Mouse (Mus musculus) stomach, embryonic 14.5 days (tissue): ENCODE measurements at regions not wholly inside any gene's neighbourhood (a gene's known extent, or its start where the extent isn't known, plus 50 kb on each side); places are given as distances from the start of the nearest gene placed in this dataset.
"Not testable (repeated sequence)": the region's sequence is repeated elsewhere in the genome, so short reads cannot be mapped to it uniquely, and the experiment has no call there.

ENCODE experiments used
- ATAC-seq: fragments of 200-750 bp; cut with Nextera tagmentation; 2 replicates; pipeline ENCODE4 v1.8.0; 2017; ENCODE audit warnings: low read depth, moderate TSS enrichment; ENCODE audit not compliant: insufficient number of reproducible peaks, insufficient read depth, low FRiP score
- H3K27ac ChIP-seq: fragments of 300-500 bp; sonication (generic); 2 replicates; pipeline ENCODE4 v1.5.1; 2014; ENCODE audit warnings: mild to moderate bottlenecking, low read length, moderate library complexity, mixed read lengths
- H3K27me3 ChIP-seq: fragments of 300-500 bp; sonication (generic); 2 replicates; pipeline ENCODE4 v1.6.1; 2014; ENCODE audit warnings: low read length, control low read depth, mixed read lengths; ENCODE audit not compliant: control insufficient read depth, insufficient read depth
- H3K36me3 ChIP-seq: fragments of 300-500 bp; sonication (generic); 2 replicates; pipeline ENCODE4 v1.6.1; 2014; ENCODE audit warnings: mild to moderate bottlenecking, control low read depth, low read length, moderate library complexity, mixed read lengths; ENCODE audit not compliant: control insufficient read depth, insufficient read depth
- H3K4me1 ChIP-seq: fragments of 300-500 bp; sonication (generic); 2 replicates; pipeline ENCODE4 v1.6.1; 2014; ENCODE audit warnings: low read length, control low read depth, mixed read lengths; ENCODE audit not compliant: control insufficient read depth, insufficient read depth
- H3K4me2 ChIP-seq: fragments of 300-500 bp; sonication (generic); replicated peaks from 2 replicates; pipeline ENCODE4 v1.6.1; 2014; ENCODE audit warnings: low read depth, low read length, control low read depth
- H3K4me3 ChIP-seq: fragments of 300-500 bp; sonication (generic); 2 replicates; pipeline ENCODE4 v1.5.1; 2014; ENCODE audit warnings: low read depth, low read length, control low read depth
- H3K9ac ChIP-seq: fragments of 300-500 bp; sonication (generic); replicated peaks from 2 replicates; pipeline ENCODE4 v1.6.1; 2014; ENCODE audit warnings: low read depth, mild to moderate bottlenecking, control low read depth, low read length, moderate library complexity, mixed read lengths
- H3K9me3 ChIP-seq: fragments of 300-500 bp; sonication (generic); 2 replicates; pipeline ENCODE4 v1.6.1; 2016; ENCODE audit warnings: low read depth, low read length, control low read depth; ENCODE audit not compliant: control insufficient read depth
- WGBS: fragments of 180-500 bp; shearing (Covaris S2); extraction: QIAGEN DNeasy Blood & Tissue Kit; methylation state at CpG from one replicate; pipeline ENCODE4 v1.1.7; 2014; 5-methylcytosine and 5-hydroxymethylcytosine counted together

- Histone ChIP-seq H3K4me3 (no peak overlapping the region), H3K4me1 (no peaks in the 10 kb centered on the region), H3K4me2 (no peak overlapping the region), H3K9me3 (no peaks in the 10 kb centered on the region), H3K27ac (no peak overlapping the region), H3K36me3 (no peaks in the 10 kb centered on the region), H3K9ac (no peak overlapping the region), H3K27me3 (no peaks in the 10 kb centered on the region)
- WGBS: 30% methylated on average over 2 of the region's 2 CpGs
- no peak for ATAC-seq
Observed at GRCm38 (mm10) chr14:15884641-15885340, 364.3 kb upstream of the Ngly1 start.

- no peaks in the 10 kb centered on the region for H3K4me1 ChIP-seq
- H3K36me3 ChIP-seq: no peaks in the 10 kb centered on the region
- H3K9me3 ChIP-seq: no peaks in the 10 kb centered on the region
- H3K27ac ChIP-seq: no peak overlapping the region
- no peak for ATAC-seq
- H3K4me2 ChIP-seq: no peak overlapping the region
- WGBS: 66% methylated on average over 1 of the region's 1 CpGs
- H3K27me3 ChIP-seq: no peaks in the 10 kb centered on the region
- no peak overlapping the region for H3K9ac ChIP-seq
- H3K4me3 ChIP-seq: no peak overlapping the region
Observed at GRCm38 (mm10) chr14:15897098-15897497, 352.0 kb upstream of the Ngly1 start.

DNA sequence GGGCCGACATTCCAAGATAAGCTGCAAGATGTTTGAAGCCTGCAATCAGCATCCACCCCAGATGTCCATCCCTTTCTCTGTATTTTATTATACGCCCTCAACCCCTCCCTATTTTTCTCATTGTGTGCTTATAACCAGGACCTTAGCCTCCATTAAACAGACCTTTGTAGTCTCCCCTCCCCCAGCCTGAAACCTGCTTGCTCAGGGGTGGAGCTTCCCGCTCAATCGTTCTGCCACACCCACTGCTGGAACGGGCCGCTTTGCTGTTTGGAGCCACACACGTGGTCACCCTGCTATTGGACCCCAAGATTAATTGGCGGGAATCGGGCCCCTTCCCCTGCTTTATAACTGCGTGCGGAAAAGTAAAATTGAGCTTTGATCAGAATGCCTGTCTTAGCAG lies 342.7 kb upstream of the Ngly1 start:
- H3K9ac ChIP-seq, H3K4me2 ChIP-seq, H3K27ac ChIP-seq, H3K4me1 ChIP-seq, H3K36me3 ChIP-seq, H3K9me3 ChIP-seq, ATAC-seq, H3K4me3 ChIP-seq, H3K27me3 ChIP-seq: not testable (repeated sequence)
- WGBS: 48% methylated on average over 11 of the region's 11 CpGs

DNA sequence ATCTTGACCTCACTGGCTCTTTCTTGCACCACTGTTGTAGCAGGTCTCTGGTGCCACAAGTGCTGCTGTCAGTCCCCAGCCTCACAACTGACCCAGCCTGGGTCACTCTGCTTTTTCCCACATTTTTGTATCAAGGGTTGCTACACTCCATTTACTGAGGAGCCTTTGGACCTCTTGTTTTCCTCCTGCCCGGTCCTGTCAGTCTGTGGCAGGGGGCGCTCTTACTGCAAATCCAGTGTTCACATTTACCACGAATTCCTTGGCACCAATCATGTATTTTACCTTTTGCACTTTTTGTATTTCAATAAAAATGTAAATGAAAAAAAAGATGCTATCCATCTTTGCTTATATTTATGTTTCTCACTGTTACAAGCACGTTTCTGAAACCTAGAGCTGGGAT lies 335.9 kb upstream of the Ngly1 start:
- not testable (repeated sequence) for H3K27ac ChIP-seq, H3K4me1 ChIP-seq, H3K36me3 ChIP-seq, ATAC-seq, H3K9ac ChIP-seq, H3K4me3 ChIP-seq, H3K27me3 ChIP-seq, H3K9me3 ChIP-seq, H3K4me2 ChIP-seq
- 59% methylated on average over 4 of the region's 4 CpGs for WGBS

- Histone ChIP-seq H3K9me3 (no peaks in the 10 kb centered on the region), H3K4me1 (no peaks in the 10 kb centered on the region), H3K27ac (no peak overlapping the region), H3K4me2 (no peak overlapping the region), H3K36me3 (no peaks in the 10 kb centered on the region), H3K9ac (no peak overlapping the region), H3K4me3 (no peak overlapping the region), H3K27me3 (no peaks in the 10 kb centered on the region)
- ATAC-seq: no peak
- WGBS: 82% methylated on average over 3 of the region's 3 CpGs
Observed at GRCm38 (mm10) chr14:15914176-15914575, 334.9 kb upstream of the Ngly1 start.

DNA sequence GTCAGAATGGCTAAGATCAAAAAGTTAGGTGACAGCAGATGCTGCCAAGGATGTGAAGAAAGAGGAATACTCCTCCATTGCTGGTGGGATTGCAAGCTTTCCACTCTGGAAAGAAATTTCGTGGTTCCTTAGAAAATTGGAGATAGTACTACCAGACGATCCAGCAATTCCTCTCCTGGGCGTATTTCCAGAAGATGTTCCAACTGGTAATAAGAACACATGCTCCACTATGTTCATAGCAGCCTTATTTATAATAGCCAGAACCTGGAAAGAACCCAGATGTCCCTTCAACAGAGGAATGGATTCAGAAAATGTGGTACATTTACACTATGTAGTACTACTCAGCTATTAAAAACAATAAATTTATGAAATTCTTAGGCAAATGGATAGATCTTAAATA lies 324.4 kb upstream of the Ngly1 start:
- not testable (repeated sequence) for H3K4me2 ChIP-seq, H3K27me3 ChIP-seq, H3K4me3 ChIP-seq, H3K27ac ChIP-seq, H3K9ac ChIP-seq, ATAC-seq, H3K36me3 ChIP-seq, H3K4me1 ChIP-seq, H3K9me3 ChIP-seq
- WGBS: 81% methylated on average over 3 of the region's 3 CpGs

DNA sequence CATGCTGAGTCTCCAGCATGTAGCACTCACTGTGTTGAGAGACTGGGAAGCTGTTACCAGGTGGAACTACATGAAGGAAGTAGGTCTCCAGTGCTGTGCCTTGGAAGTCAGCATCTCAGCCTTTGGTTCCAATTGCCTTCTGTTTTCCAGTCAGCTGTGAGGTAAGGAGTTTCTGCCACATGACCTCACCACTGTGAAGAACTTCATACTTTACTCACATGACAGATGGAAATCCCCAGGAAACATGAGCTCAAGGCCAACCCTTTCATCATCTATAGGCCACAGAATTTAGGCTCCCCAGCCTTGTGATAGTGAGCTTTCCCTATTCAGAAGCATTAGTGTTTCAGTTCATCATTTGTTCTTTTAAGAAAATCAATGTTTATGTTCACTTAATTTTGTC lies 314.4 kb upstream of the Ngly1 start:
- Histone ChIP-seq H3K4me2 (no peak overlapping the region), H3K9me3 (no peaks in the 10 kb centered on the region), H3K9ac (no peak overlapping the region), H3K27ac (no peak overlapping the region), H3K36me3 (no peaks in the 10 kb centered on the region), H3K27me3 (no peaks in the 10 kb centered on the region), H3K4me3 (no peak overlapping the region), H3K4me1 (no peaks in the 10 kb centered on the region)
- no peak for ATAC-seq

DNA sequence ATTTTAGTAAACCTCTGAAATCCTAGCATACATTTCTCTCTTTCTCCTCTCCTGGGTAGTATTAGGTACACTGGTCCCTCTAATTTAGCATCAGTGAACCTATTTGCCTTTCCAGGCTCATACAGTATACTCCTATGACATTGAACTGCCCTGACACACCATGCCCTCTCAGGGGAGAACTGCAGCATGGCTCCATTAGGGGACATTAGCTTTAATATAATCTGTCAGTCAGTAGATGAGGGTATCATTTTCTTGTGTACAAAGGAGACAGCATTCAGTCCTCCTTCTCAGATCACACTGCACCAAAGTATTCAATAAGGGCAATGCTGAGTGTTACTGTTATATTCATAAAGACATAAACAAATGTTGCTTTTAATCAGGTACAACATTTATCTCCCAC lies 278.8 kb upstream of the Ngly1 start:
- ATAC-seq: no peak
- no peak overlapping the region for H3K4me3 ChIP-seq
- no peak overlapping the region for H3K9ac ChIP-seq
- H3K36me3 ChIP-seq: no peaks in the 10 kb centered on the region
- H3K4me2 ChIP-seq: no peak overlapping the region
- H3K4me1 ChIP-seq: no peaks in the 10 kb centered on the region
- no peaks in the 10 kb centered on the region for H3K9me3 ChIP-seq
- H3K27me3 ChIP-seq: no peaks in the 10 kb centered on the region
- H3K27ac ChIP-seq: no peak overlapping the region

DNA sequence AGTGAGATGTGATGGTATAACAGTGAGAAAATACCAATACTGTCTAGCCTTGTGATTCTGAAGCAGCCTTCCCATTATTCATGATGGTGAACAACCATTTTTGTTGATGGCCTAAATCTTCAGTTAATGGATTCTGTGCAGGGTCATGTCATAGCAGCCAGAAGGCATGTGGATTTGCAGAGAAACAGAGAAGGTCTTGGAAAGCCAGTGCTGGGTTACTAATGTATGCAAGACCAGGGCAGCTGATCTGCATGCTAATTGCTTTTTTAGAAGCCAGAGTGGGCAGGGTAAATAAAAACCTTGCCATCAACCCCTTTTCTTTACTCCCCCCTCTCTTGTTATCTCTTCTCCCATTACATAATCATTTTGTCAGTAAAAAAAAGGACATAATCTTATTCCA lies 278.3 kb upstream of the Ngly1 start:
- ATAC-seq: no peak

More for the DNA sequence above, 278.3 kb upstream of the Ngly1 start:
- H3K27ac ChIP-seq: no peak overlapping the region
- no peak overlapping the region for H3K9ac ChIP-seq
- no peaks in the 10 kb centered on the region for H3K9me3 ChIP-seq
- H3K4me1 ChIP-seq: no peaks in the 10 kb centered on the region
- no peak overlapping the region for H3K4me3 ChIP-seq
- H3K4me2 ChIP-seq: no peak overlapping the region
- no peaks in the 10 kb centered on the region for H3K36me3 ChIP-seq
- H3K27me3 ChIP-seq: no peaks in the 10 kb centered on the region
